Mouse (Mus musculus) yolk sac, embryonic 10.5 days (tissue): Measurements from ENCODE around the gene Il3.
"Not testable (repeated sequence)": the region's sequence is repeated elsewhere in the genome, so short reads cannot be mapped to it uniquely, and the experiment has no call there.

Source experiments
- DNase-seq: peaks from one replicate; pipeline ENCODE4 v3.0.0-alpha.2; 2017; ENCODE audit warnings: low spot score

The Il3 gene

GRCm38 (mm10) chr11:54267177-54267576 lies at the start of gene Il3:
Gene Il3 (minus strand): TSS chr11:54267277.
- DNase-seq = no peak

DNA sequence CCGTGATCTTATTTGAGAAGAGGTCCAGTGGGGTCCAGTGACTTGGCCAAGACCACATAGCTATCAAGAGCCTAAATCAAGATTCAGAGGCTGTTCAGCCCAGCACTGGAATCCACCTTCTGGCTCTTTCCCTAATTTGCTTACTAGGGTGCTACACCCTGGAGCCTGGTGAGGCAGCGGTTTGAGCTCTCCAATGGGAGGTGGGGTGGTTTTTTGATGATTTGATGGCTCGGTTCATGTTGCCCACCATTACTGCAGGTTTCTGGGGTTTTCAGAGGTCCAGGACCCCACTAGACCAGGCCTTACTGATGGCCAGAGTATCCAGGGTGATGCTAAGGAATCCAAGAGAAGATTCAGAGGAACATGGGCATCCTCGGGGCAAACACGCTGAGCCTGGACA lies 48.3 kb upstream of the Il3 start:
- no peak for DNase-seq

- no peak for DNase-seq
Observed at GRCm38 (mm10) chr11:54314740-54315139, 47.7 kb upstream of the Il3 start.

DNA sequence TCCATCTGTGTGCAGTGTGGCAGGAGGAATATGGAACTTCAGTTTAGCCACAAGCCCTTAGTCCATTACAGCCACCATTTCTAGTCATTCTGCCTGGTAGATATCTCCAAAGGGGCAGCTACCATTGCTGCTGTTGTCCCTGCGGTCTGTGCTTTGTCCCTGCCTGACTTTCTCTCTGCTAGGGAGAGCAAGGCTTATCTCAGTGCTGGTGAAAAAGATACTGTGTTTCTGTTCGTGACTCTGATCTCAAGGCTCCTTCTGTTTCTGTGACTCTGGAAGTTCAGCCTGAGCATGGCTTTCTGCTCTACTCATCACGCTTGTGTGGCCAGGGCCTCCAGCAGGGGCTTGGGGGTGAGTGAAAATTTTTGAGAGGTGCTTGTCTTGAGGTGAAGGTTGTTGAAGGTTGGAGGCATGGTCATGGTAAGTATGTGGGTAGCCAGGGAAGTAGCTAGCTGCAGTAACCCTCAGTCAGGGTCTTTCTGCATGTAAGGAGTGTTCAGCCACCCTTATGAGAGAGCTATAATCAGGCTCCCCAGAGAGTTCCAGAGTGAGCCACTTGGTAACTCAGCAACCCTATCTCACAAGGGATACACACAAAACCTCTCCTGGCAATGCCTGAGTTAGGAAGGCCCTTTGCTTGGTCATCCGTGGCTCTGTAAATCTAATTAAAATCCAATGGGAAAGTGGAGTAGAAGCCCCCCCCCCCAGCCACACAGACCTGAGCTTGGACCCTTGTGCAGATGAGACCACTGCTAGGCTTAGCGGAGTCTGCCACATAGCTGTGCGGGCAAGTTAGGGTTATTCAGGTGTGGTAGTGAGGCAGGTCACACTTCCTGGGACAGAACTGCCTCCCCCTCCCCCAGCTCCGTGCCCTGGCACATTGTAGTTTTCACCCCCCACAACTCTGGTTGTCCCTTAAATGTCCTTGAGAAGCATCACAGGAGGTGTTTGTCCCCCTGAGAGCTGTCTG lies 46.6 kb upstream of the Il3 start:
- no peak for DNase-seq

DNA sequence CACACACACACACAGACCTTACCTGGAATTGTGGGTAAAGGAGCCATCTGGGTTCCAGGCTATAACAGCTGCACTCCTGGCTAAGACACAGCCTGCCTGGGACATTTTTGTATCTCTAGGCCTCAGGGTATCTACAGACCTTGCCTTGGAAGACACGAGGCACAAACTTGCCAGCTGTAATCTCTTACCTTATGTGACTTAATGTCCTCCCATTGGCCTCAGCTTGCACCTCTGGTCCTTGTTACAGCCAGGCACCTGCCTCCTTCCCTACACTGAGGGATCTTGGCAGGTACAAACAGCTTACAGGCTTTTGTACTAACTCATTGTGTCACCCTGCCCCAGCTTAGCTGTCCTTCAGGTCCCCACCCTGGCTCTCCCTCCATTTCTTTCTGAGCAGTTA lies 45.5 kb upstream of the Il3 start:
- no peak for DNase-seq

DNA sequence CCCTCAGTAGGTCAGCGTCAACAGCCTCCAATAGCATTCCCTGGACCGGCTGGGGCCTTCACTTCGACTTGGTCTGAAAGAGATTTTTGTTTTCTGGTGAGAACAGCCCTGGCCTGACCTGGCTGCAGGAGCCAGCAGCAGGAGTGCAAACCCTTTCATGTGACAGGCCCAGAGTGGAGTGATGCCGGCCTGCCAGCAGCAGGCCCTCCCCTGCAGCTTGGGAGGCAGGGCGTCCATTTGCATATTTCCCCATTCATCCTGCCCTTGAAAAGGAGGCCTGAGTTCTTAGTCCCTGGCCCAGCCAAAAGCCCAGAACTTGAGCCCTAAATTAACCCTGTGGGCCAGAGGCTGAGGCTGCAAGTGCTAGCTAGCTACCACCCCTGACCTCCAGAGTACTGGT lies 44.9 kb upstream of the Il3 start:
- DNase-seq = peak; percentile 15

DNA sequence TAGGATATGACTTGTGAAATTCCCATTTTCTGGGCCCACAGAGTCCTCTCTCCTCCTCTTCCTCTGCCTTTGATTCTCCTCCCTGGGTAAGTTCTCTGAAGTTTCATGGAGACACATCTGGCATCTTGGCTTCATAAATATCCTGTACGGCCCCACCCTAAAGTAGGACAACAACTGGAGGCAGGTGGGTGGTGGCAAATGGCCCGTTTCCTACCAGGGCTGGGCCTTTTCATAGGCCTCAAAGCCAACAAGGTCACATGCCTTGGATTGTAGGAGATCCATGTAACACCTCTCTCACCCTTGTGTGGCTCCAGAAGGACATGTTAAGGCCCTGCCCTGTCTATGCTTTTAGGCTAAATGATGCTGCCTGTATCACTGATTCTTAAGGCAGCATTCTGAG lies 43.5 kb upstream of the Il3 start:
- no peak for DNase-seq

DNA sequence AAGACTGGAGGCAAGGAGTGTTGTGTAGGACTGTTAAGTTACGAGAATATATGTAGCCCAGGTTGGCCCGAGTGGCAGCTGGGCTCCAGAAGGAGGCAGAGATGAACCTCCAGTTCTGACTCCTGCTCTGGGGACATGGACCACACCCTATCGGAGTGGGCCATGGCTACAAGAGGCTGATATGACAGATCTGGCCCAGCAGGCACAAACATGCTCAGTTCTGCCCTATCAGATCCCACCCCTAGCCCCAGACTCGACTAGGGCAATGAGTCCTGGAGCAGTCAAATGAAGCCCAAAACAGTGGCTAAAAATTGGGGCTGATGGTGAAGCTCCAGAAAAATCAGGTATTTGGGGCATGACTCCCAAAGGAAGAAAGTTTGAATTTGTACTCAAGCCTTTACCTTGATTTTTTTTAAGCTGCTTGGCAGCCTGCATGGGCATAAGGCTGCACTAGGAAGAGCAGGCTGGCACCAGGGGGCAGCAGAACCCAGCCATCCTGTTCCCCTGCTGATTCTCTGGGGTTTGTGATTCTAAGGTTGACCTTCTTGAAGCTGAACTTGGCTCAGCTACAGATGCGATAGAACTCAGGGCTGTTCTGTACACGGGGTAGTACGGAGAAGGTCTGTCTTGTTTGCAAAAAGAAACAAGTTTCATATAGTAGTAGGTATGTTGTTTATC lies 40.2 kb upstream of the Il3 start:
- no peak for DNase-seq

- no peak for DNase-seq
Observed at GRCm38 (mm10) chr11:54305331-54305730, 38.3 kb upstream of the Il3 start.

DNA sequence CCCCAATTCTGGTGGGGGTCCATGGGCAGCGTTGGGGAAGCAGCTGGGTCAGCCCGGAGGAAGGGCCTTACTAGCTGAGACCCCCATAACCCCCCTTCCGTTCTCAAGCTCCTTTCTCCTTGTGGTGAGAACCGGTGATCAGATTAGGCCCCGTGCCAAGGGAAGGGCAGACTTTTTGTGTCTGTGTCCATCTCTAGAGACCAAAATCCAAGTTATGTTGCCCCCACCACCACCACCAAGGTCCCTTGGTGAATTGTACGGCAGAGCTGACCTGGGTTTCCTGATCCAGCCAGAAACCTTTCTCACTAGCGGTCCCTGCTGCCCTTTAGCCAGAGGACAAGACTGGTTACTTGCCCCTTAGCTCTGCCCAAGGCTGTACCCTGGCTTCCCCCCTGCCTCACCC lies 37.4 kb upstream of the Il3 start:
- DNase-seq = no peak

DNA sequence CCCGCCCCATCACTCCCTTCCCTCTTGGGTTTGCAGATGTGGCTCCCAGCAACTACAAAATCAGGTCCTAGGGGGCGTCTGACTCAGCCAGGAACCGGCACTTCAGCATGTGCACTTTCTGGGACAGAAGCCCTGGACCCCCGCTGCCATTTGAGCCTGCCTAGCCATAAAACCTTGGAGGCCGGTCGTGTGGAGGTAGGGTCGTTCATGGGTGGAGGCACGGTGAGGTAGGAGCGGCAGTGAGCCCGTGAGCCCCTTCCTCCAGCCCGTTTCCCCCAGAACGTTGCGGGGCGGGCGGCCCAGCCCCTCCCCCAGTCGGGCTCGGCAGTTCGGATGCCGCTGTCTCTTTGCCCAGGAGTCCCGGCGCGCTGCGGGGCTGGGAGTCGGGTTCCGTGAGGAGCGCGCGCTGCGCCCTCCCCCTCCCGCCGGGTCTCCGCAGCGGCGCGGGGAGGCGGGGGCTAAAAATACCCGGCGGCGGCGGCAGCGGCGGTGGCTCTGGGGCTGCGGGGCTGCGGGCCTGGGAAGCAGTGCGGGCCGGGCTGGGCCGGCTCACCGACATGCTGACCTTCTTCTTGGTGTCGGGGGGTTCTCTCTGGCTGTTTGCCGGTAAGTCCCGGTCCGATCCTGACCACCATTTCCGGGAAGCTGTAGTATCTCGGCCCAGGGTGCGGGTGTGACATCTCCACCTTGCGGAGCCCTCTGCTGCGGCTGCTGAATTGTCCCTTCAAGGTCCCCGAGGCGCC lies 36.8 kb upstream of the Il3 start, which contains the start of gene Acsl6:
TSS of gene Acsl6 (plus strand) at position 71 of the 743 bp plus-strand sequence.
- DNase-seq = peak; percentile 8

GRCm38 (mm10) chr11:54303076-54303727 lies 36.1 kb upstream of the Il3 start:
- DNase-seq = peak; percentile 59

DNA sequence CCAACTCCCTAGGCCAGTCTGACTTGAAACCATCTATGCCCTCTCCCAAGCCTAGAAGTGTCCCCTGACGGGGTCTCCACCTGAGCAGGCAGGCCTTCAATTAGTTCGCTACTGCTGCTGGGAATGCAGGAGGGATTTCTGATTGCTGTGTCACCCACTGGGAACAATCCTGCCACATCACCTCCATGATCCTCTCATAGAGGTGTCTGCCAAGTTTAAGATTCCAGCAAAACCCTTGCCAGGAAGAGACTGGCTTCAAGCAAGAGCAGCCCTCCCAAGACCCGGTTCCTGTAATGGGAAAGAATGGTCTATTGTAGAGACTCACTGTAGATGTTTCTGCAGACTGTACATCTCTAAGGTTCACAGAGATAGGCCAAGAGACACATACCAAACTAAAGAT lies 35.5 kb upstream of the Il3 start:
- DNase-seq = no peak

DNA sequence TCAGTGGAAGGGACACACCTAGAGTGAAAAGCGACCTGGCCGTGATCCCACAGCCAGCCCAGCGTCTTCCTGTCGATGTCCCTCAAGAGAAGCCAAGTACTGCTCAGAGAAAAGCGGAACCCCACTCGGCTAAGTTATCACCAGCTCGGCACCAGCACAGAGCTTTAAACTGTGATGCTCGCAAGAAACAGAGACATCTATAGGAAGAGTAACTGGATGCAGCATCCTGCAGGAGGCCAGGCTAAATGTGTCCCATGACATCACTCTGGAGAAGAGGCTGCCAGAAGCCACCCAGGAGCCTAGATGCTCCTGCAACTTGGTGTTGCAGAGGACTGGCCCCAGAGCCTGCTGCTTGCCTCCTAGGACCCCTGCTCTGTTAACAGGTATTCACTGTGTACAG lies 34.9 kb upstream of the Il3 start:
- DNase-seq = no peak

- DNase-seq = no peak
Observed at GRCm38 (mm10) chr11:54298777-54299176, 31.7 kb upstream of the Il3 start.

- DNase-seq = not testable (repeated sequence)
Observed at GRCm38 (mm10) chr11:54297471-54297870, 30.4 kb upstream of the Il3 start.

DNA sequence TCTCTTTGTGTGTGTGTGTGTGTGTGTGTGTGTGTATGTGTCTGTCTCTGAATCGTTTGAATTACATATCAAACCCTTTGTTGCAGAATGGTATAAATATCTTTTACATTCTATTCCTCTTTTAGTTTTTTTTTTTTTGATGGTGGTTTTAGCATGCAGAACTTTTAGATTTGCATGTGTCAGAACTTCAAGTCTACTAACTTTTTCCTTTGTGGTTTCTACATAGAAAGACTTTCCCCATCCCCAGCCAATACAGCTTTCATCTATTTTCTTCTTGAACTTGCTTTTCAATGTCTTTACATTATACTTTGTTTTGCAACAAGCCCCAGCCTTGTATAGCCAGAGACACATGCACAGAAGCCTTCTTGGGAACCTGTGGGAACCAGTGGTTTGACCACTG lies 29.7 kb upstream of the Il3 start:
- DNase-seq = no peak

GRCm38 (mm10) chr11:54295971-54296370 lies 28.9 kb upstream of the Il3 start:
- no peak for DNase-seq

DNA sequence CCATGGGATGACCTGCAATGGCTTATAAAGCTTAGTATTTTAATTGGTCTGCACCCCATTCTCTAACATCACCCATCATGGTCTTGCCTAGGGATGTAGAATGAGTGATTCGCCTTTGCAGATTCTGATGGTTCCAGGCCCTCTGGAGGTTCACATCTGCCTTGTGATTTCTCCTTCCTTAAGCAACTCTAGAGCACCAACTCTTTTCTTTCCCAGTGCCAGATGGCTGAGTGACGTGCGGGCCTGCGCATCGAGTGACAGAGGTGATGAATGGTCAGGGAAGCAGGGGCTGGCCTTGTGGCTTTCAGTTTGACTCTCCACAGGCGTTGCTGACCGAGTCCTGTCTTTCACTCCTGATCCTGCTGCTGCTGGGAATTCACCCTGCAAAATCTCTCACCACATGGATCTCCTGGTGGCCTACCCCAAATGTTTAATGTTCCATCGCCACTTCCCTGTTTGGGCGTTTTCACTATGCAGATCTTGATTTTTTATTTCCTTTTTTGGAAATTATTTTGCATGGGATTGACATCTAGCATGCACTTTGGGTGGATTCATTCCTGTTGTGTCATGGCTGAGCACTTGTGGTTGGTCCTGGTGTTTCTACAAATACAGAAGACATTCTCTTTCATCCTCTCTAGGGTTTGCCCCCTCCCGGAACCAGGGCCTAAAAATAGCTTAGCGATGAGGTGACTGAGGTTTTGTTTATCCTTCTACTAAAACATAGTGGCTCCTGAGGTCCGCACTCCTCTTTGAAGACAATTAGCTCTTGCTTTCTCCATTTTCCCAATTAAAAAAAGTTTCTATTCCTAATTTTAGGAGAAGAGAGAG lies 27.1 kb upstream of the Il3 start:
- DNase-seq = no peak

DNA sequence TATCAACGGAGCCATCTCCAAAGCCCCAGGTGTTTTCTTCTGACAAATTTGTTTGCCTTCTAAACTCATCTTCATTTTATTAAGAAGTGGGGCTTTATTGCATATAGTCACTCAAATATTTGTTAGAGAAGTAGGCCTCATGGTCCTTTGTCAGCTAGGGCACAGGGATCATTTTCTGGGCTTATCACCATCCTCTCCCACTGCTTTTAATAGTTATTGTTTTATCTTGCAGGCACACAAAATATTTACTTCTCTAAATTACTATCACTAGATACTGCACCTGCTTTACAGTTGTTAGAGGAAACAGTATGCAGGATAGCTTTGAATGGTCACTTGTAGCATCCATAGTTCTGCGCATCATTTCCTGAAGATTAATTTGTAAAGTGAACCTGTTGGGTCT lies 25.1 kb upstream of the Il3 start:
- no peak for DNase-seq

DNA sequence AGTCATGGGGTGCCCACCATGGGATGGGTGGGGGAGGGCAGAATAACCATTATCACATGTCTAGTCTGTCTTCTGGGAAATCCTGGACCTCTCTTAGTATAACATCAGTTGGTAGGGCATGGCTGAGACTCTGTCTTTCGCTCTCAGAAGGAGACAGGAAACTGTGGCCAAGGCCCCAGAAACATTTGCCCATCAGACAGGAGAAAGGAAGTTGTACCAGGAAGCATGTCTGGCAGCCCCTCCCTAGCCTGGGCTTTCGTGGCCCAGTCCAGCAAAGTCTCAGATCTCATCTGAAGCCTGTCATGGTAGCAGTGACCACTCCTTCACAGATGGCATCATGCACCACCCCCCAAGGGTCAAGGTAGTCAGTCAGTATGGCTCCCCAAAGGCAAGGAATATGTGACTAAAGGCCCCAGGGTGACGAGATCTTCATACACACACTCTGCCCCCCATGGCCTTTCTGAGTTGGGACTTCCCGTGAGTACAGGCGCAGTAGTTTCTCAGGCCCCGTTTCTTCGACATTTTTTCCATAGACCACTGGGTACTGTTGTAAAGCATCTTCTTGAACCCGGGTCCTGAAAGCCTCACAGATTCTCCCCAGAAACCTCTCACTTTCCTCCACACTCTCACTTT lies 20.9 kb upstream of the Il3 start:
- DNase-seq = no peak
